Mouse (Mus musculus) embryonic fibroblast, embryonic 13.5 days (primary cell): ENCODE results near the gene Zfpm1.

Source experiments
- CTCF ChIP-seq: IDR thresholded peaks from 2 replicates; pipeline ENCODE4 v1.5.1; 2011; ENCODE audit warnings: mild to moderate bottlenecking, control low read depth, low read length, moderate library complexity, borderline replicate concordance; ENCODE audit not compliant: insufficient read depth
- POLR2A ChIP-seq: IDR thresholded peaks from 2 replicates; pipeline ENCODE4 v1.6.1; 2011; ENCODE audit warnings: low read depth, mild to moderate bottlenecking, control low read depth, low read length, moderate library complexity

GRCm38 (mm10) chr8:122287742-122288141 lies 5.8 kb downstream of the Zfpm1 start:
- TF ChIP-seq POLR2A (no peak), CTCF (no peak)
